Mouse (Mus musculus) mouse trophoblast stem cell (cell line): Measurements from ENCODE around the gene D630003M21Rik.

Source experiments
- in situ Hi-C, 2 experiments: fragments of 300-500 bp; cut with MseI, MboI; formaldehyde crosslinking; loops; 2 replicates in 1 of 2; 3 replicates in 1 of 2; pipeline ENCODE4 v1.15.1; 2025

Gene D630003M21Rik

DNA sequence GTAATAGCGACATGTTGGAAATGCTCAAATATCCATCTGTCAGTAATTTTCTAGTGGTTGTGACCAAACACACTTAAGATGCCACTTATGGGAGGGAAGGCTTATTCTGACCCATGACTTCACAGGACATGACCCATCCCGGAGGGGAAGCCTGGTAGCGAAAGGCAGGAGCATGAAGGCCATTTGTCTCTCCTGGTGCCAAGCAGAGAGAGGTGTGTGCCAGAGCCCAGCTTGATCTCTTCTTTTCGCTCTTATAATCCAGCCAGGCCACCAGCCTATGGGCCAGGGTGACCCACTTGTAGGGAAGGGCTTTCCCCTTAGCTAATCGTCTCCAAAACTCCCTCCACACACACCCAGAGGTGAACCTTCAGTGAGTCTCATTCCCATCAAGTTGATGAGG, 9.1 kb upstream of the D630003M21Rik start:
- in situ Hi-C loops = no loop called here

- in situ Hi-C loops = no loop called here
Observed at GRCm38 (mm10) chr2:158236698-158237097, 7.7 kb upstream of the D630003M21Rik start.

DNA sequence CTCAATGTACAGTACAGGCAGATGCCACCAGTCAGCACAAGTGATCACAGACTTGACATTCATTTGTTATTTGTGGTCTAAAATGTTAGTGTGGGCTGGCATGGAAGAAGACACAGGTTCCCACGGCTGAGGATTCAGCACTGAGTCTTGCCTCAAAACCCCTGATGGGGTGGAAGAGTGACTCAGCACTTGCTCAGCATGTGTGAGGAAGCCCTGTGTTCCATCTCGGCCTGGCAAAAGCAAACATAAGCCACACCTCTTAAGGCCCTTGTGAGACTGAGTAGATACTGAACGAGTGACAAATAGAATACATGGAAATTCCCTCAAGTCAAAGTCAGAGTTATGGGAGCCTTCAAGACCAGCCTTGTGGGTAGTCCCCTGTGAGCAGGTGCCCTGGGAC, 4.1 kb upstream of the D630003M21Rik start:
- in situ Hi-C loops = no loop called here

DNA sequence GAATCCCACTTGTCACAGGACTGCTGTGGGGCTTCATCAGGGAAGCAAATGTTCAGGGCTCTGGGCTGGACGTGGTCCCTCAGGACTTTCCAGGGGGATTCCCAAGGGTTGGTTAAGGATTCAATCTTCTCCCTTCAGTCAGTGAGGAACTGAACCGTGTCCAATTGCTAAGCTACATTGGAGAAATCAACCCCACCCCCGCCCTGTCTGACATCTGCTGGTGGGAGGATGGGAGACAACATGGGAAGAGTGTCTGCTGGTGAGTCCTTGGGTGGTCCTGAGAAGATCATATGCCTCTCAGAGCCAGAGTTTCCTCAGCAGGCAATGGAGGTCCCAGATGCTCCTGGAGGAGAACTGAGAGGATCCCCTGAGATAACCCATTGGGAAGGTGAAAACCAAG, 3.4 kb upstream of the D630003M21Rik start:
- in situ Hi-C loops = no loop called here

GRCm38 (mm10) chr2:158231071-158231470, 2.0 kb upstream of the D630003M21Rik start:
- in situ Hi-C loops = no loop called here

- in situ Hi-C loops = no loop called here
Observed at GRCm38 (mm10) chr2:158230617-158231016, 1.6 kb upstream of the D630003M21Rik start.

DNA sequence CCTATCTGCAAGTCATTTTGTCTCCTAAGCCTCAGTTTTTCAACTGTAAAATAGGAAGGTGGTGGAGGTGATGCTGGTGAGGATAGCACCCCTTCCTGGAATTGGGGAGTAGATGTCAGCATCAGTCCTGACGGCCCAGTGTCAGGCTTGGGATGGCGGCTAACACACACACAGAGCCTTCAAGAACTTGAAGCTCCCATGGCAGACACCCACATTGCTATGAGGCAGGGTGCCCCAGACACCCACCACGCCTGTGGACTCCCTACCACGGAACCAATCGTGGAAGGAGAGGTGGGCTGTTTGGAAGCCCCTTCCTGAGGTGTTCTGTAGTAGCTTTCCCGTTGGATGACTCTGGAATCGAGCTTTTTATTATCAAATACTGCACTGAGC, 476 bp upstream of the D630003M21Rik start:
- in situ Hi-C loops = no loop called here

GRCm38 (mm10) chr2:158225301-158225700, 3.7 kb downstream of the D630003M21Rik start:
- in situ Hi-C loops = no loop called here

- in situ Hi-C loops = no loop called here
Observed at GRCm38 (mm10) chr2:158223497-158223896, 5.5 kb downstream of the D630003M21Rik start.

DNA sequence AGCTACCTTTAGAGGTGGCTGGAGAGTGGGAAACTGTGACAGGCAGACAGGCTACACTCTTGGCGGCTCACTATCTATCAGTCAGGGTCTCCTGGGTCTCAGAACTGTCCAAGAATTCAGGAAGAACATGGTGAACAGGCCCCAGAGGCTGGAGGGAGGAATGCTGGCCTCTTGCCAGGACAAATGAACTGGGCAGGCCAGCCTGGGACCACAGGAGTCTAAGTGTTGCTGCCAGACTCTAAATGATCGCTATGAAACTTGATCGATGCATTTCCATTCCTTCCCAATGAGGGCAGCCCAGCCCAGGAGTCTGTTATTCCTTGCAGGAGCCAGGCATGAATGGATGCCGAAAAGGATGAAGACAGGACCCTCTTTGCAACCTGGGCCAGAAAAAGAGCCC, 6.4 kb downstream of the D630003M21Rik start:
- in situ Hi-C loops = no loop called here

DNA sequence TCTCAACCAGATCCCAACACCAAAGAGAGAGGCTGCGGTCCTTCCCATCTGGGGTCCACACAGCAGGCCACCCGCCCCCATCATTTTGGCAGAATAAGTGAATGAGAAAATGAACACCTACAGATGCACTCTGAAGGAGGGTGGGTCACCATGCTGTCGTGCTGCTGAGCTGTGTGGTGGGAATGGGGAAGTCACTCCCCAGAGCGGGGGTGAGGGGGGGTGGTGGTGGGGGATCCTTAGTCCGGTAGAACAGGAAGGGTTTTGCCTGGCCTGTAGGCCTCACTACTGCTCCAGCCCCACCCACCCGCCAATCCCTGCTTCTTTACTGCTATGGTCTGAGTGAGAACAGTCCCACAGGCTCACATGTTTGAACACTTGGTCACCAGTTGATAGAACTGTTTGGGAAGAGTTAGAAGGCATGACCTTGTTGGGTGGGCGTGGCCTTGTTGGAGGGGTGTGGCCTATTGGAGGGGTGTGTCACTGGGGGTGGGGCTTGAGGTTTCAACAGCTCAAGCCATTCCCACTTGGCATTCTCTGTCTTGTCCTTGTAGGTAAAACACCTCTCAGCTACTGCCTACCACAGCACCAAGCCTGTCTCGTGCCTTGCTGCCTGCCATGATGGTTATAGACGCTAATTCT, 7.5 kb downstream of the D630003M21Rik start:
- in situ Hi-C loops = no loop called here

DNA sequence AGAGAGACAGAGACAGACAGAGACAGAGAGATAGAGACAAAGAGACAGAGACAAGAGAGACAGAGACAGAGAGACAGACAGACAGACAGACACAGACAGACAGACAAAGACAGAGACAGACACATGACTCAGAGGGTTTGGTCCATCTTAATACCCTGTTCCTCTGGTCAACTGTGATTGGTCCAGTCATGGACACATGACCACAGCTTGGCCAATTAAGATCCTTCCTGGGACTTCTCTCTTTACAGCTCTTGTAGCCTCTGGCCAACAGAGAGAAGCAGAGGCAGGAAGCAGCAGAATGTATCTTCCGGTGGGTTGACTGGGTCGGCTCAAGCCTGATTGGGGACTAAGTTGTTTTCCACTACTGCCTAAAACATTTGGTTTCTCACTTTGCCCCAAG, 9.5 kb downstream of the D630003M21Rik start:
- in situ Hi-C loops = no loop called here

DNA sequence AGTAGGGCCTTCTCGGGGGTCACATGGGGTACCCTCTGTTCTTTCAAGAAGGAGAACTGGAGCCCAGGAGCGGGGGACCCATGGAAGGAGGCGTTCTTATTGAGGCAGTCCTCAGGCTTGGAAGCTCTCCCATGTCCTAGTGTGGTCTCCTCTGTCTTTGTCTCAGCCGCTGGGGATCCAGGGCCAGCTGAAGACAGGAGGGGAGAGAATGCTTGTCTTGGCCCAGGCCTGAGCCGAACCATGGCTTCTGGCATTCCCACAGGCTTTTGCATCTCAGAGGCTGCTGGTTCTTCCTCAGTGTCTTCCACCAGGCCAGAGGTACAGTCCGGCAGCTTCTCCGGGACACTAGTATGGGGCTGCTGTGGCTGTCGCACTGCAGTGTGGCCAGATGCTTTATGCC, 12.5 kb downstream of the D630003M21Rik start:
- in situ Hi-C loops = no loop called here

- in situ Hi-C loops = no loop called here
Observed at GRCm38 (mm10) chr2:158215283-158216117, 13.5 kb downstream of the D630003M21Rik start.

DNA sequence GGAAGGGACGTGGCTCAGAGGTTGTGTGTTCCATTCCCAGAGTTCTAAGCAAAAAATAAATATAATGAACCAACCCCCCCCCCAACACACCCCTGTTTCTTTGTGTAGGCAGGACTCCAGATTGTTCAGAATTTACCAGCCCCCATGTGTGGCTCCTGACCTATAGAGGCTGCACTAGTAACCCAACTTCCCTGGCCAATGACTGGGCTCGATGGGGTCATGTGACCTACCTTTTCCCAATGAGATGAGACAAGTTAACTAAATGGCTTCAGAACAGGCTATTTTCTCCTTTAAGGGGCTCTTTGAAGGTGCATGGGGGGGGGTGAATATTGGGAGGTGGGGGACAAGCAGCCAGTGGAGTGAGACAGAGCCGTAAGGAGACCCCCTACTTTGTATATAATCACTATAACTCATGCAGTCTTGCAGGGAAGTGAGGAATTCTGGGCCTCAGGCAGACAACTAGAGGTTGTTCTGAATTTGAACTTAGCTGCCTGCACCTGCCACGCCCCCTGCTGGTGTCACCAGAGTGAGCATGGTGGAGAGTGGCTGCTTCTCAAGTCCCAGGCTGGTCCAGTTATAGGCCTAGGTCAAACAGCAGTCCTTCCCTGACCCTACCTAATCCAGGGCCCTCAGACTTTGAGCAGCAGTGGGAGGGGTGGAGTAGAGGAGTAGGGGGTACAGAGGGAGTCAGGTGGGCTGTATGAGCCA, 17.1 kb downstream of the D630003M21Rik start:
- in situ Hi-C loops = no loop called here

DNA sequence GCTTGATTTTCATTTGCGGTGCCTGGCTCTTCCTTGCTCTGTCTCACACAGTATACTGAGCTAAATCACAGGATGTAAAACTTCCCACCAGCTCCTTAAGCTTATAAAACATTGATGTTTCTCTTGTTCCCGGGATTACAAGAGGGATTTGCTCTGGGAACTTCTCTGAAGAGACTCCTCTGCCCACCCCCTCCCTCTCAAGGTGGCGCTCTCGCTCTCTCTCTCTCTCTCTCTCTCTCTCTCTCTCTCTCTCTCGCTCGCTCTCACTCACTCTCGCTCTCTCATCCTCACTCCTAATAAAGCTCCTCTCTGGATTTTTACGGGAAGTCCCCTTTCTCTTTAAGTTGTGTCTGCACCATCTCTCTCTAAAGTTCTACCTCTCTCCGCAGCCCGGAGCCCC, 18.1 kb downstream of the D630003M21Rik start:
- in situ Hi-C loops = no loop called here

DNA sequence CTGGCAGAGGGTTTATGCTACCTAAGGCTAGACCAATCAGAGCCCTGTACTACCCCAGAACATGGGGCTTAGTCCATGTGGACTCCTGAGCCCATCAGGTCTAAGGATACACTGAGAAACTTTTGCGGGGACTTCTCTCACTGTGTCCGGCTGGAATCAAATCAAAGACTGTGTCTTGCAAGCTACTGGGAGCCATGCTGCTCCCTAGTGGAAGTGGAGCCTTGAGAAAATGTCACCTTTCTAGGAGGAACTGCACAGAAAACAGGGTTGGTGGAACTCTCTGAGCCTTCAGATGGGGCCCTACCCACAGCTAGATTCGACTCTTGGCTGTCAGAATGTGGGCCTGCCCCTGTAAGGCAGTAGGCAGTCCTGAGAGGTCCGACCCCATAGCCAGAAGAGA, 18.5 kb downstream of the D630003M21Rik start:
- in situ Hi-C loops = no loop called here

- in situ Hi-C loops = loop anchor here (5.0 to 10.0 kb wide), 6 partner anchors 48 to 165 kb away; partner anchors contain the start of gene Bpi (in 1 of the 2)
Observed at GRCm38 (mm10) chr2:158209776-158210175, 19.2 kb downstream of the D630003M21Rik start.

GRCm38 (mm10) chr2:158207848-158208247, 21.2 kb downstream of the D630003M21Rik start:
- in situ Hi-C loops = loop anchor here (5.0 to 10.0 kb wide), 6 partner anchors 49 to 163 kb away; partner anchors contain the start of gene Bpi (in 1 of the 2)

- in situ Hi-C loops = loop anchor here (10.0 kb wide), 3 partner anchors 99 to 159 kb away; no protein-coding TSS in a partner anchor
Observed at GRCm38 (mm10) chr2:158204114-158204513, 24.9 kb downstream of the D630003M21Rik start.

DNA sequence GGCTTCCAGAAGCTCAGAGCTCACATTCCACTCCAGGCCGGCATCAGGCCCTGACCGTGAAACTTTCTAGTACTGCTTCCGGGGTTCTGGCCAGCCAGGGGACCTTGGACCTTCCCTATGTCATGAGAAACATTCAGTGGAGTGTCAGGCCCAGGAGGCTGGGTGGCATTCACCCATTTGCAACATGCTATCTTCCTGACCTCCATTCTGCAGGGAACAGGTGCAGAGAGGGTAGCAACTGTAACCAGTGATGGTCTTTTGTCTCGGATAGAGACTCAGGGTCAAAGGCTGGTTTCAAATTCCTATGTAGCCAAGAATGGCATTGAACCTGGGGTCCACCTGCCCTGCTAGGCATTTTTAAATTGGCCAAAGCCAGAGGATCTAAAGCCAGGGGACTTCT, 25.3 kb downstream of the D630003M21Rik start:
- in situ Hi-C loops = loop anchor here (10.0 kb wide), 3 partner anchors 99 to 159 kb away; no protein-coding TSS in a partner anchor

DNA sequence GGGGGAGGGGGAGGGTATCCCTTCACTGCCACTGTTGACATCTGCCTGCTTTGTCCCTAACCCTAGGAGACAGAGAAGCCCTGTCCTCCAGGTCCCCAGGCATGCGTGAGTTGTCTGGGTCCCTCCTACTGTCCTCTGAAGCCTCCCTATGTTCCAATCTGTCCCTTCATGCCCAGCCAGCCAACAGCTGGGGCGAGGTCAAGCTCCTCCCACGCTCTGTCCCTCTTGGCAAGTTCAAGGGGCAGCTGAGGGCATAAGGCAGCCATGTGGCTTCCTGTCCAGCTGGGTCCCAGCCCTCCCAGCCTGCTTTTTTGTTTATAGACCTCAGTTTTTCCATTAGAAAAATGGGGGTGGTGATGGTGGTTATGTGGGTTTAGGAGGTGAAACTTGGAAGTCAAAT, 29.7 kb downstream of the D630003M21Rik start:
- in situ Hi-C loops = no loop called here
